Comparison of ENCODE assay signal across 7 mouse cellular contexts in genomic region chr5:134014257-134015163, GRCm38 (mm10).
DNase-seq lines count a peak whose midpoint lies in the region; ATAC-seq lines count a peak whose summit lies in the region.

No protein-coding gene starts in this region.

- intact Hi-C loops in left cerebral cortex, postnatal 4 days (cut with DNase I) = no loop called here

- H3K4me3 ChIP-seq in hindbrain, embryonic 16.5 days (ENCODE audit: low read length) = no peak overlapping the region
- H3K4me3 ChIP-seq in midbrain, embryonic 14.5 days (replicated peaks; ENCODE audit: low read depth, low read length) = no peak overlapping the region

- no peak overlapping the region for H3K4me2 ChIP-seq in hindbrain, embryonic 16.5 days (ENCODE audit: low read length)
- H3K4me2 ChIP-seq in midbrain, embryonic 14.5 days (ENCODE audit: low read length) = no peak overlapping the region

- DNase-seq in adrenal gland, adult 18-20 months (ENCODE audit: low spot score in 2 of 2) = peak; percentile 19 to 39
- peak; percentile 73 for DNase-seq in embryo, embryonic 10 days (ENCODE audit: low spot score)
- peak; percentile 74 for DNase-seq in gastrocnemius, postnatal 25 days
- DNase-seq in left cerebral cortex, postnatal 4 days = peak; percentile 93
- peak; percentile 85 for DNase-seq in midbrain, embryonic 14.5 days
- DNase-seq in urinary bladder, postnatal 14 days (ENCODE audit: low spot score) = peak; percentile 77

- H3K27ac ChIP-seq in hindbrain, embryonic 16.5 days (ENCODE audit: low read depth, low read length) = peak overlapping the region; percentile 49; the same call in 1 of the 2 replicates
- peak overlapping the region; percentile 37; the same call in 1 of the 2 replicates for H3K27ac ChIP-seq in midbrain, embryonic 14.5 days (replicated peaks; ENCODE audit: low read depth, low read length)

- no peaks in the 10 kb centered on the region for H3K27me3 ChIP-seq in hindbrain, embryonic 16.5 days (replicated peaks; ENCODE audit: control insufficient read depth, insufficient read depth, low read length)
- no peaks in the 10 kb centered on the region for H3K27me3 ChIP-seq in midbrain, embryonic 14.5 days (ENCODE audit: control insufficient read depth, insufficient read depth, low read length)

- peak; percentile 93 for ATAC-seq in hindbrain, embryonic 16.5 days
- ATAC-seq in midbrain, embryonic 14.5 days (ENCODE audit: low FRiP score, low TSS enrichment) = peak; percentile 82; the same call in 1 of the 2 replicates

- H3K9ac ChIP-seq in hindbrain, embryonic 16.5 days (ENCODE audit: low read depth, low read length) = no peak overlapping the region
- H3K9ac ChIP-seq in midbrain, embryonic 14.5 days (replicated peaks; ENCODE audit: low read length) = no peak overlapping the region

- WGBS in hindbrain, embryonic 16.5 days = 13% methylated on average over 13 of the region's 13 CpGs
- 30% methylated on average over 13 of the region's 13 CpGs for WGBS in midbrain, embryonic 14.5 days

- H3K9me3 ChIP-seq in hindbrain, embryonic 16.5 days (ENCODE audit: control insufficient read depth, low read length) = no peaks in the 10 kb centered on the region
- H3K9me3 ChIP-seq in midbrain, embryonic 14.5 days (ENCODE audit: control insufficient read depth, low read length) = no peaks in the 10 kb centered on the region

- H3K36me3 ChIP-seq in hindbrain, embryonic 16.5 days (ENCODE audit: control insufficient read depth, insufficient read depth, low read length) = no peaks in the 10 kb centered on the region
- H3K36me3 ChIP-seq in midbrain, embryonic 14.5 days (ENCODE audit: control insufficient read depth, insufficient read depth, low read length) = no peaks in the 10 kb centered on the region

- H3K4me1 ChIP-seq in hindbrain, embryonic 16.5 days (ENCODE audit: control insufficient read depth, insufficient read depth, low read depth, low read length) = peaks cover 5% of the 10 kb centered on the region
- peaks cover 13% of the 10 kb centered on the region for H3K4me1 ChIP-seq in midbrain, embryonic 14.5 days (ENCODE audit: control insufficient read depth, insufficient read depth, low read length)

Comparison
In these comparisons a context has a peak if more than half of its experiments do, and no peak if none do; other contexts are left out.
1. DNase-seq: peak in every context shown above with its lines; median percentile 93 in left cerebral cortex, postnatal 4 days; 85 in midbrain, embryonic 14.5 days; 77 in urinary bladder, postnatal 14 days; 74 in gastrocnemius, postnatal 25 days; 73 in embryo, embryonic 10 days; 29 in adrenal gland, adult 18-20 months.